Mouse (Mus musculus): ENCODE data around the gene Rnase4. TPM values are rescaled to one million over a fixed set of nuclear protein-coding genes. Genes with fewer than 3 reads are reported as not detected.

The Rnase4 gene
- total RNA-seq, 4 experiments from 2014 or later = 17.3 to 32.3 (median 23.6) TPM

Other genes starting within 250 kb of the Rnase4 start
- gene Tep1, start 220.5 kb upstream of the Rnase4 start, total RNA-seq (2022) = 1 to 10 TPM; 7.2 to 9.4 (median 8.4) TPM
- gene Klhl33, start 193.6 kb upstream of the Rnase4 start, total RNA-seq (2022) = 10 to 100 TPM; 73.7 to 90.4 (median 77.6) TPM
- gene Osgep, start 166.2 kb upstream of the Rnase4 start, total RNA-seq (2022) = 10 to 100 TPM; 42.4 to 63.1 (median 48.7) TPM
- gene Apex1, start 166.1 kb upstream of the Rnase4 start, total RNA-seq (2022) = 10 to 100 TPM; 30.8 to 35.9 (median 33.3) TPM
- gene Pip4p1, start 160.2 kb upstream of the Rnase4 start, total RNA-seq (2022) = 10 to 100 TPM; 12.4 to 19.8 (median 18.4) TPM
- 1 to 10 TPM; 2.2 to 4.4 (median 3.2) TPM for gene Pnp, start 160.0 kb upstream of the Rnase4 start, total RNA-seq (2022)
- 1 to 10 TPM; 2.1 to 5.2 (median 3.3) TPM for gene Gm49342, start 146.6 kb upstream of the Rnase4 start, total RNA-seq (2022)
- under 1 TPM in 3 of 4 experiments, not detected in 1; 0.29 to 0.64 (median 0.52) TPM for gene Pnp2, start 135.1 kb upstream of the Rnase4 start, total RNA-seq (2022)
- not detected for gene Rnase10, start 83.3 kb upstream of the Rnase4 start, total RNA-seq (2022)
- not detected for gene Rnase9, start 49.2 kb upstream of the Rnase4 start, total RNA-seq (2022)
- gene Rnase11, start 40.9 kb upstream of the Rnase4 start, total RNA-seq (2022) = not detected
- gene Rnase12, start 33.4 kb upstream of the Rnase4 start, total RNA-seq (2022) = not detected
- not detected for gene Olfr750, start 16.6 kb upstream of the Rnase4 start, total RNA-seq (2022)
- 1 to 10 TPM; 1.2 to 3.0 (median 1.6) TPM for gene Ang, start 73 bp downstream of the Rnase4 start, total RNA-seq (2022)
- not detected for gene Eddm3b, start 23.3 kb downstream of the Rnase4 start, total RNA-seq (2022)
- not detected for gene Rnase6, start 32.8 kb downstream of the Rnase4 start, total RNA-seq (2022)
- gene Rnase1, start 55.7 kb downstream of the Rnase4 start, total RNA-seq (2022) = not detected
- gene Rnase2b, start 71.2 kb downstream of the Rnase4 start, total RNA-seq (2022) = not detected
- gene Ang2, start 108.1 kb downstream of the Rnase4 start, total RNA-seq (2022) = not detected
- not detected for gene Ear14, start 112.3 kb downstream of the Rnase4 start, total RNA-seq (2022)
- 1 to 10 TPM in 2 of 4 experiments, under 1 TPM in 2; 0.48 to 5.7 (median 2.8) TPM for gene Rnase2a, start 165.0 kb downstream of the Rnase4 start, total RNA-seq (2022)

Measured in gastrocnemius, adult 8-10 months (tissue).